Mouse (Mus musculus): Measurements from ENCODE around the gene Gtpbp6. TPM values are rescaled to one million over a fixed set of nuclear protein-coding genes. Genes with fewer than 3 reads are reported as not detected.

Gtpbp6 gene
- 86.3 and 108 TPM in 2 replicates for polyA plus RNA-seq (2012)

GRCm38 (mm10) chr5:110107581-110108304 lies at the start of gene Gtpbp6:
Gtpbp6 (minus strand) TSS chr5:110108197.

GRCm38 (mm10) chr5:110135293-110136086 lies 27.5 kb upstream of the Gtpbp6 start, which contains the start of gene Chfr:
Chfr (plus strand) TSS chr5:110135842.

DNA sequence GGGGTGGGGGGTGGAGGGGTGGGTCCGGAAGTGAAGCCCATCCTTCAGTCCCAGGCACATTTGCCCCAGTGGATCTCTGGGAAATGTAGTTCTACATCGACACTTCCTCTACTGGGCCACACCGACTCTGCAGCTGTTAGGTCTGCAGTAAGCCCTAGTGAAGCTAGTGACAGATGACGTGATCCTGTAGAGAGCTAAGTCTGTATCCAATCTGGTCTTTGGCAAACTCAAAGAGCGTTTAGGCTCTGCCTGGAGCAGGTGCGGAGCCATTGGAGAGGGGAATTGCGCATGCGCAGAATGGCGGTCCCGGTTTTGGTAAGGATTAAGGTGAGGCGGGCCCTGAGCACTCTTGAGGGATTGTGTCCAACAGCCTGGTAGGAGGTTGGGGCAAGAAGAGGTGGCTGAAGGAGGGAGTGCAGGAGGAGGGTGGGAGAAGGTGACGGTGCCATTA lies 2.0 kb upstream of the Gtpbp6 start, which contains the start of gene Zfp605:
Gene Zfp605, plus strand, starts transcription at position 102 of the 451 bp plus-strand sequence.

DNA sequence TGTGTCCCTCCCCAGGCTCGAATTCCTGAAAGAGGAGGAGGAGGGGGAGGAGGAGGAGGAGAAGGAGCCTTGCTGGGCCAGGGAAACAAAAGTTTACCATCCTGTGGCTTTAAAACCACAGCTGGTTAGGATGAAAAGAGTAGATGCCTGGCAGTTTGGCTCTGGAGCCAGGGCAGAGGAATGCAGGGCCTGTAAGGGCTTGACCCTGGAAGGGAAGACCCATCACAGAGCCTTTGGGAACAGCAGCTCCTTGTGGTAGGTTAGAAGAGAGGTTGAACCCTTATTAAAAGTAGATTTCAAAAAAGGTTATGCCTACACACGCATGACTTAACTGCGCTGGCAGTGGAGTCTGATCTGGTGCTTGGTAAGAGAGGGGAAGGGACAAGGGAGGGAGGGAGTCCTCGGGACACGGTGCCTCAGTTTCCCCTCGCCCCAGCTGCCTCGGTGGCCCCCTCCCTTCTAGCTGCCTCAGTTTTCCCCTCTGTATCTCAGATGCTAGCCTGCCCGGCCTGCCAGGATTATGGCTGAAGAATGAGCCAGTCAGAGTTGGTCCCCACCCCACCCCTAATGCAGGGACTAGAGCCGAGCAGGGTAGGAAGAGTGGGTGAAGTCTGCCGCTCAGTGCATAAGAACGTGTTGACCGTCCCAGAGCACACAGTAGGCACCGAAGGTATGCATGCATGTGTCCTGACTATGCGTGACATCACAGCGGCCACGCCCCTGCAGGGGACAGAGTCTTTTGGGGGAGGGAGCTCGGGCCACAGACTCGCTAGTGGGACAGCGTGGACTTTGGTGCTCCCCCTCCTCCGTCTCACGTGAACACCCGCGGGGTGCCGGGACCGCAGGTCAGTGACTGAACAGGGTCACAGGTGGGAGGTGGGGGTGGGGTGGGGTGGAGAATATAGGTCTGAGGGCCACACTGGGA lies 8.1 kb downstream of the Gtpbp6 start, which contains the start of gene Plcxd1:
Gene Plcxd1, plus strand, starts transcription at position 314 of the 925 bp plus-strand sequence.

DNA sequence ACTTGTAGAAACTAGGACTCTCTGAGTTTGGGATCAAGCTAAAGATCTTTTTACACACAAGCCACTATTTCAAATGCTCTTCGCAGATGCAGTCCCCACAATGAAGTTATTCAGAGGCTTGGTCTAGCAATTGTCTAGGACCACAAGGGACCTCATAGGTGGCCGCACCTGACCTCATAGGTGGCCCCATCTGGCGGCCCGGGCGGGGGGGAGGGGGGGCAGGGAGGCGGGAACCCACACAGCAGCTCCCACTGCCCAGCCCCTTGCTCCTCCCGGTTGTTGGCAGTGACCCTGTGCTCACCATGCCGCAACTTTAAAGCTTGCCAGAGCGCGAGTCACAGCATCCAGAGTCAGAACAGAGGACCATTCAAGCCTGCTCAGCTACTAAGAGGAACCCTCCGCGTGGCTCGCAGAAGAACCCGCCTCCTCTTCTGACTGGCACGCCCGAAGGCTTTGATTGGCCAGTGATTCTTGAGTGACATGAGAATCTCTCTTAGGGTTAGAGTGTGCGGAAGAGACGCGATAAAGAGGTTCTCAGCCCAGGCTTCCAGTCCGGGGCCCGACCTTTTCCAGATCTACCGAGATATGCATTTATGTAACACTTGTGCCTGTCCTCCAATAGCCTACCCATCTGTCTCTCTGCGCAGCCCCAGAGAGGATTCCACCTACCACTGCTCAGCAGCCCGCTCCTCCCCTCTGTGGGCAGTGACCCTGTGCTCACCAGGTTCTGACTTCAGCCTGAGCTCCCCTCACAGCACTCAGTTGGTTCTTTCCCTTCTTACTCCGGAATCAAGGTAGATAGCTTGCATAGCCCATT lies 13.8 kb downstream of the Gtpbp6 start, which contains the start of gene Gm35315:
Gene Gm35315, minus strand, starts transcription at position 391 of the 817 bp plus-strand sequence.

DNA sequence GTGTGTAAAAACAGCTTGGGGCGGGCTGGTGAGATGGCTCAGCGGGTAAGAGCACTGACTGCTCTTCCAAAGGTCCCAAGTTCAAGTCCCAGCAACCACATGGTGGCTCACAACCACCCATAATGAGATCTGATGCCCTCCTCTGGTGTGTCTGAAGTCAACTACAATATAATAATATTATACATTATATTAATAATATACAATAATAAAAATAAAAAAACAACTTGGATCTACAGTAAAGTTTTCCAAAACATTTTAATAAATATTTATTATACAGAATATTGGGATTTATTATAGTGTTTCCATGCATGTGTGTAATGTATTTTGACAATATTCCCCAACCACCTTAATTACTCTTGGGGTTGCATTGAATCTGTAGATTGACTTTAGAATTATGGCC lies 35.6 kb downstream of the Gtpbp6 start, which contains the start of gene Gm17655:
Gene Gm17655, minus strand, starts transcription at position 101 of the 400 bp plus-strand sequence.

Other genes starting within 250 kb of the Gtpbp6 start
- 0.28 and 0.30 TPM in 2 replicates for gene Gm15446, start 184.8 kb downstream of the Gtpbp6 start, polyA plus RNA-seq (2012)
- 0.65 and 1.6 TPM in 2 replicates for gene Zfp932, start 111.7 kb downstream of the Gtpbp6 start, polyA plus RNA-seq (2012)
- 0.09 TPM in 1 of 2 replicates, not detected in the other for gene Gm17655, start 35.7 kb downstream of the Gtpbp6 start, polyA plus RNA-seq (2012)
- 0.03 TPM in 1 of 2 replicates, not detected in the other for gene Gm35315, start 13.8 kb downstream of the Gtpbp6 start, polyA plus RNA-seq (2012)
- 0.08 and 0.09 TPM in 2 replicates for gene Plcxd1, start 8.2 kb downstream of the Gtpbp6 start, polyA plus RNA-seq (2012)
- gene Zfp605, start 1.9 kb upstream of the Gtpbp6 start, polyA plus RNA-seq (2012): 0.37 and 0.67 TPM in 2 replicates
- 43.5 and 55.3 TPM in 2 replicates for gene Chfr, start 27.6 kb upstream of the Gtpbp6 start, polyA plus RNA-seq (2012)
- gene Golga3, start 68.5 kb upstream of the Gtpbp6 start, polyA plus RNA-seq (2012): 3.3 and 3.5 TPM in 2 replicates
- gene Ankle2, start 122.8 kb upstream of the Gtpbp6 start, polyA plus RNA-seq (2012): 14.0 and 15.1 TPM in 2 replicates
- gene Pgam5, start 161.7 kb upstream of the Gtpbp6 start, polyA plus RNA-seq (2012): 11.6 and 13.4 TPM in 2 replicates
- 12.7 and 13.9 TPM in 2 replicates for gene Pxmp2, start 178.0 kb upstream of the Gtpbp6 start, polyA plus RNA-seq (2012)
- gene Pole, start 178.1 kb upstream of the Gtpbp6 start, polyA plus RNA-seq (2012): 15.1 and 23.6 TPM in 2 replicates
- not detected in 2 replicates for gene P2rx2, start 235.0 kb upstream of the Gtpbp6 start, polyA plus RNA-seq (2012)
- not detected in 2 replicates for gene Lrcol1, start 236.5 kb upstream of the Gtpbp6 start, polyA plus RNA-seq (2012)